Mouse (Mus musculus) heart, postnatal 14 days (tissue): ENCODE results near the gene Zfp27. TPM values are rescaled to one million over a fixed set of nuclear protein-coding genes. Genes with fewer than 3 reads are reported as not detected.

Experiments
- DNase-seq, 2 experiments: peaks; one replicate each; pipeline ENCODE4 v3.0.0; 2021 to 2022
- intact Hi-C: fragments of 180-260 bp; cut with DNase I; formaldehyde crosslinking; loops from one replicate; pipeline ENCODE4 v1.15.1; 2025
- long read RNA-seq, 2 experiments: library from polyadenylated mRNA; stranded (forward); transcript quantifications; one replicate each; pipeline ENCODE4 v2.0.0; 2021
- total RNA-seq, 2 experiments: library from RNA; stranded (reverse); gene quantifications; 2 replicates each; pipeline ENCODE4 v1.2.3; 2021

Gene Zfp27
- 10 to 100 TPM in 1 of 2 experiments, 1 to 10 TPM in 1; 9.7 to 10.4 TPM for total RNA-seq
- long read RNA-seq, experiment 1, transcript Zfp27-201 (5 exons, 3,150 nt) = major isoform, 11 of 21 reads
- long read RNA-seq, experiment 1, partial matches to known transcripts = 0 of 21 reads
- long read RNA-seq, experiment 1, other reads (novel, unspliced or antisense) = 10 of 21 reads
- long read RNA-seq, experiment 2, transcript Zfp27-201 (5 exons, 3,150 nt) = major isoform, 12 of 18 reads
- long read RNA-seq, experiment 2, partial matches to known transcripts = 2 of 18 reads
- long read RNA-seq, experiment 2, other reads (novel, unspliced or antisense) = 2 of 18 reads

- peak; percentile 47 to 52 for DNase-seq
- intact Hi-C loops = loop anchor here (5.0 kb wide), 1 partner anchor 89 kb away; the partner anchor contains the start of gene Zfp790
These were observed at the start of gene Zfp27 for GRCm38 (mm10) chr7:29905966-29906681. Zfp27 (minus strand) TSS chr7:29906572.

- peak; percentile 27 to 63 for DNase-seq
- intact Hi-C loops = loop anchor here (2.0 to 5.0 kb wide), 3 partner anchors 28 to 92 kb away; partner anchors contain the start of gene Zfp568
These were observed 48.4 kb upstream of the Zfp27 start for GRCm38 (mm10) chr7:29954731-29955130.

- intact Hi-C loops = loop anchor here (2.0 to 5.0 kb wide), 3 partner anchors 29 to 91 kb away; partner anchors contain the start of gene Zfp568
- DNase-seq = peak; percentile 74 to 81
These were observed 47.4 kb upstream of the Zfp27 start, which contains the start of gene Zfp74 for GRCm38 (mm10) chr7:29953513-29954401. Zfp74 (minus strand) TSS chr7:29954089.

GRCm38 (mm10) chr7:29953086-29953485 is 46.7 kb upstream of the Zfp27 start:
- intact Hi-C loops = loop anchor here (5.0 kb wide), 2 partner anchors 41 to 91 kb away; no protein-coding TSS in a partner anchor
- DNase-seq = no peak

GRCm38 (mm10) chr7:29944201-29944600 is 37.8 kb upstream of the Zfp27 start:
- no peak for DNase-seq

GRCm38 (mm10) chr7:29943720-29944119 is 37.3 kb upstream of the Zfp27 start:
- intact Hi-C loops = no loop called here
- DNase-seq = no peak

More at GRCm38 (mm10) chr7:29944201-29944600, 37.8 kb upstream of the Zfp27 start:
- intact Hi-C loops = no loop called here

- DNase-seq = no peak
- intact Hi-C loops = no loop called here
These were observed 36.4 kb upstream of the Zfp27 start for GRCm38 (mm10) chr7:29942740-29943139.

GRCm38 (mm10) chr7:29941027-29941426 is 34.7 kb upstream of the Zfp27 start:
- peak in 1 of 2 experiments; percentile 18 for DNase-seq
- intact Hi-C loops = no loop called here

GRCm38 (mm10) chr7:29938856-29939255 is 32.5 kb upstream of the Zfp27 start:
- intact Hi-C loops = no loop called here
- DNase-seq = no peak

GRCm38 (mm10) chr7:29922780-29923179 is 16.4 kb upstream of the Zfp27 start:
- intact Hi-C loops = no loop called here
- DNase-seq = no peak

- DNase-seq = no peak
- intact Hi-C loops = no loop called here
These were observed 15.2 kb upstream of the Zfp27 start for GRCm38 (mm10) chr7:29921439-29922093.

- peak in 1 of 2 experiments; percentile 3 for DNase-seq
- intact Hi-C loops = no loop called here
These were observed 11.7 kb upstream of the Zfp27 start for GRCm38 (mm10) chr7:29918062-29918453.

GRCm38 (mm10) chr7:29917371-29918061 is 11.1 kb upstream of the Zfp27 start:
- intact Hi-C loops = no loop called here
- no peak for DNase-seq

GRCm38 (mm10) chr7:29912172-29912571 is 5.8 kb upstream of the Zfp27 start:
- DNase-seq = no peak
- intact Hi-C loops = loop anchor here (5.0 kb wide), 2 partner anchors 40 to 145 kb away; partner anchors contain the start of genes Zfp74 and Zfp84

GRCm38 (mm10) chr7:29910252-29910651 is 3.9 kb upstream of the Zfp27 start:
- intact Hi-C loops = loop anchor here (5.0 kb wide), 2 partner anchors 42 to 143 kb away; partner anchors contain the start of genes Zfp74 and Zfp84
- DNase-seq = no peak

- intact Hi-C loops = loop anchor here (5.0 kb wide), 1 partner anchor 91 kb away; the partner anchor contains the start of gene Zfp790
These were observed 2.0 kb upstream of the Zfp27 start, which contains the start of gene Zfp383 for GRCm38 (mm10) chr7:29908130-29908950. Zfp383 (plus strand) TSS chr7:29908223.

GRCm38 (mm10) chr7:29907206-29907605 is 834 bp upstream of the Zfp27 start:
- intact Hi-C loops = loop anchor here (5.0 kb wide), 1 partner anchor 90 kb away; the partner anchor contains the start of gene Zfp790
- no peak for DNase-seq

More at GRCm38 (mm10) chr7:29908130-29908950, 2.0 kb upstream of the Zfp27 start, which contains the start of gene Zfp383:
- DNase-seq = peak; percentile 80 to 87

- DNase-seq = no peak
- intact Hi-C loops = loop anchor here (5.0 kb wide), 1 partner anchor 89 kb away; the partner anchor contains the start of gene Zfp790
These were observed 298 bp upstream of the Zfp27 start for GRCm38 (mm10) chr7:29906682-29907058.
